Mouse (Mus musculus) cerebellum, postnatal 4 days (tissue): Measurements from ENCODE around the gene Syce1l.
A peak's percentile ranks its signal among the peaks of the same experiment; 100 is the strongest.

Source experiments
- DNase-seq, 2 experiments: peaks; one replicate each; pipeline ENCODE4 v3.0.0; 2022; ENCODE audit warnings: low spot score in 2 of 2, mixed read lengths in 1 of 2

Gene Syce1l

GRCm38 (mm10) chr8:113673300-113673699 is 30.3 kb downstream of the Syce1l start:
- no peak for DNase-seq

GRCm38 (mm10) chr8:113674611-113675010 is 31.6 kb downstream of the Syce1l start:
- DNase-seq: no peak

- no peak for DNase-seq
Measured at GRCm38 (mm10) chr8:113675281-113675680, 32.3 kb downstream of the Syce1l start.

- no peak for DNase-seq
Measured at GRCm38 (mm10) chr8:113676811-113677210, 33.8 kb downstream of the Syce1l start.

GRCm38 (mm10) chr8:113679361-113679760 is 36.3 kb downstream of the Syce1l start:
- DNase-seq: no peak

GRCm38 (mm10) chr8:113687889-113688542 is 45.0 kb downstream of the Syce1l start:
- peak in 1 of 2 experiments; percentile 67 for DNase-seq

GRCm38 (mm10) chr8:113688543-113688915 is 45.5 kb downstream of the Syce1l start:
- DNase-seq: no peak

GRCm38 (mm10) chr8:113691622-113692343 is 48.8 kb downstream of the Syce1l start:
- peak in 1 of 2 experiments; percentile 46 for DNase-seq

GRCm38 (mm10) chr8:113704968-113705367 is 62.0 kb downstream of the Syce1l start:
- DNase-seq: no peak
